Mouse (Mus musculus): Measurements from ENCODE around the gene Ldlr. TPM values are rescaled to one million over a fixed set of nuclear protein-coding genes. Genes with fewer than 3 reads are reported as not detected.
"Not testable (repeated sequence)": the region's sequence is repeated elsewhere in the genome, so short reads cannot be mapped to it uniquely, and the experiment has no call there.

Gene Ldlr
- polyA plus RNA-seq, 1 experiment from 2014 or later, result 14.7 TPM

DNA sequence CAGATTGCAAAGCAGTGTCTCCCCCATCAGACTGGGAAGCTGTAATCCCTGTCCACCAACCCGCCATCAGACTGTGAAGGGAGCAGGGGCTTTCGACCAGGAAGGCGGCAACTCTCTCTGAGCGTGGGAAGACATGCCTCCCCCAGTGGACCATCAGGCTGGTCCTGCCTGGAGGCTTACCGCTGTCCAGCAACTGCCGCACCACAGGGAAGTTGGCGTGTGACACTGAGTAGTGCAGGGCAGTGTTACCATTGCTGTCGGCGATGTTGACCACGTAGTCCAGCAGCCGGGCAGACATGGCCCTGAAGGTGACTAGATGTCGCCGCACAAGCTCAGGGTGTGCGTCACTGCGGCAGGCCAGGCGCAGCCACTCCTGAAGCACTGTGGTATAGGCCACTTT, 51.1 kb downstream of the Ldlr start:
- Histone ChIP-seq H3K36me3 (replicated peaks; ENCODE audit: control insufficient read depth, insufficient read depth, low read depth, low read length) (peaks cover 18% of the 10 kb centered on the region), H3K27ac (replicated peaks; ENCODE audit: low read depth, low read length) (no peak overlapping the region), H3K4me1 (ENCODE audit: control insufficient read depth, insufficient read depth, low read length) (no peaks in the 10 kb centered on the region; the same call in 1 of the 2 replicates), H3K27me3 (ENCODE audit: control insufficient read depth, insufficient read depth, low read length) (no peaks in the 10 kb centered on the region), H3K4me3 (ENCODE audit: low read depth, low read length) (no peak overlapping the region), H3K9ac (replicated peaks; ENCODE audit: low read length) (no peak overlapping the region), H3K4me2 (ENCODE audit: low read depth, low read length) (no peak overlapping the region), H3K9me3 (replicated peaks; ENCODE audit: control insufficient read depth, low read length) (no peaks in the 10 kb centered on the region)
- 96% methylated on average over 16 of the region's 16 CpGs for WGBS
- ATAC-seq (replicated peaks; ENCODE audit: insufficient number of reproducible peaks, low FRiP score, low TSS enrichment, low read depth), result no peak
- no peak for DNase-seq (ENCODE audit: low spot score)

DNA sequence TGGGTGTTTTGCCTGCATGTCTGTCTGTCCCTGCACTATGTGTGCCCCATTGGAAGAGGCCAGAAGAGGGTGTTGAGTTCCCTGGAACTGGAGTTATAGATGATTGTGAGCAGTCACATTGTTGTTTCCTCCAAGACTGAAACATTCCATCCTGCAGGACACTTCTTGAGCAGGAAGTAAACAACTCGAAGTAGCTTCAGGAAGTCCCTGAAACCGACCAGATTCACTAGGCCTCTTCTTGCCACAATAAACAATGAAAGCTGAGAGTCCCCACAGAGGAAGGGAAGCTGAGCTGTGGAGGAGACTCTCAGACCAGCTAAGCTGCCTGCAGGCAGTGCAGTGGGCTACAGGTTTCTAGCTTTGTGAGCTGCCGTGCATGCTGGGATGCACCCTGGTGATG, 54.4 kb downstream of the Ldlr start:
- no peaks in the 10 kb centered on the region for H3K27me3 ChIP-seq (ENCODE audit: control insufficient read depth, insufficient read depth, low read length)
- H3K36me3 ChIP-seq (replicated peaks; ENCODE audit: control insufficient read depth, insufficient read depth, low read depth, low read length), result peaks cover 21% of the 10 kb centered on the region
- DNase-seq (ENCODE audit: low spot score) (no peak), ATAC-seq (replicated peaks; ENCODE audit: insufficient number of reproducible peaks, low FRiP score, low TSS enrichment, low read depth) (no peak)
- H3K9ac ChIP-seq (replicated peaks; ENCODE audit: low read length), result no peak overlapping the region
- H3K9me3 ChIP-seq (replicated peaks; ENCODE audit: control insufficient read depth, low read length), result no peaks in the 10 kb centered on the region
- no peak overlapping the region for H3K4me2 ChIP-seq (ENCODE audit: low read depth, low read length)
- no peaks in the 10 kb centered on the region for H3K4me1 ChIP-seq (ENCODE audit: control insufficient read depth, insufficient read depth, low read length)
- H3K4me3 ChIP-seq (ENCODE audit: low read depth, low read length), result no peak overlapping the region
- WGBS, result 90% methylated on average over 3 of the region's 3 CpGs
- H3K27ac ChIP-seq (replicated peaks; ENCODE audit: low read depth, low read length), result no peak overlapping the region

DNA sequence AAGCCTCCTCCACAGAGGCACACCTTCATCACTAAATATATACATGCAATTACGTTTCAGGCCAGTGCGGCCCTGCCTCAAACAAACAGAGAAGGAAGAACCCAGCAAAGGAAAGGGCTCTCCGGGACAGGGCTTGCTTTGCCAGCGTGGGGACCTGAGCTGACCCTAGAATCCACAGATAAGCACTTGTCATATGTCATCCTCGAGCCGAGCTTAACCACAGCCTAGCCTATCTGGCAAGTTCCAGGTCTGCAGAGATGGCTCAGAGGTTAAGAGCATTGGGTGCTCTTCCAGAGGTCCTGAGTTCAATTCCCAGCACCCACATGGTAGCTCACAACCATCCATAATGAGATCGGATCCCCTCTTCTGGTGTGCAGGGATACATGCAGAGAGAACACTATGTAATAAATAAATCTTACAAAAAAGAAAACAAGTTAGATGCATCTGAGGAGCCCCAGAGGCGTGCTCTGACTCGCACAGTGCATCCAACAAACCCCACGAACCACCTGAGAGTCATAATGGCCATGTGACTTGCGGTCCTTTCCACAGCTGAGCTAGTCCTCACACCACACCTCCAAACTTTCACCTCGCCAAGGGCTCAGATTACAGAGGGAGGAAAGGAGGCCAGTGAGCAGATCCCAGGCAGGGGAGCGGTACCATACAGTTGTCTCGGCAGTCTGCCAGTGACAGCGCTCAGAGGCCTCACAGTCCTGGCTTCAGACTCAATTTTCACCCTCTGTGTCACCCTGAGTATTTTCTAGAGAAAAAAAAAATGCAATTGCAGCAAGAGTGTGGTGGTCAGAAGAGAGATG, 58.6 kb downstream of the Ldlr start:
- Histone ChIP-seq H3K9me3 (replicated peaks; ENCODE audit: control insufficient read depth, low read length) (no peaks in the 10 kb centered on the region), H3K4me2 (ENCODE audit: low read depth, low read length) (no peak overlapping the region), H3K27ac (replicated peaks; ENCODE audit: low read depth, low read length) (no peak overlapping the region), H3K4me1 (ENCODE audit: control insufficient read depth, insufficient read depth, low read length) (no peaks in the 10 kb centered on the region), H3K27me3 (ENCODE audit: control insufficient read depth, insufficient read depth, low read length) (no peaks in the 10 kb centered on the region), H3K4me3 (ENCODE audit: low read depth, low read length) (no peak overlapping the region), H3K9ac (replicated peaks; ENCODE audit: low read length) (no peak overlapping the region), H3K36me3 (replicated peaks; ENCODE audit: control insufficient read depth, insufficient read depth, low read depth, low read length) (peaks cover 14% of the 10 kb centered on the region)
- 82% methylated on average over 15 of the region's 15 CpGs for WGBS
- DNase-seq (ENCODE audit: low spot score) (no peak), ATAC-seq (replicated peaks; ENCODE audit: insufficient number of reproducible peaks, low FRiP score, low TSS enrichment, low read depth) (no peak; the same call in 1 of the 2 replicates)

DNA sequence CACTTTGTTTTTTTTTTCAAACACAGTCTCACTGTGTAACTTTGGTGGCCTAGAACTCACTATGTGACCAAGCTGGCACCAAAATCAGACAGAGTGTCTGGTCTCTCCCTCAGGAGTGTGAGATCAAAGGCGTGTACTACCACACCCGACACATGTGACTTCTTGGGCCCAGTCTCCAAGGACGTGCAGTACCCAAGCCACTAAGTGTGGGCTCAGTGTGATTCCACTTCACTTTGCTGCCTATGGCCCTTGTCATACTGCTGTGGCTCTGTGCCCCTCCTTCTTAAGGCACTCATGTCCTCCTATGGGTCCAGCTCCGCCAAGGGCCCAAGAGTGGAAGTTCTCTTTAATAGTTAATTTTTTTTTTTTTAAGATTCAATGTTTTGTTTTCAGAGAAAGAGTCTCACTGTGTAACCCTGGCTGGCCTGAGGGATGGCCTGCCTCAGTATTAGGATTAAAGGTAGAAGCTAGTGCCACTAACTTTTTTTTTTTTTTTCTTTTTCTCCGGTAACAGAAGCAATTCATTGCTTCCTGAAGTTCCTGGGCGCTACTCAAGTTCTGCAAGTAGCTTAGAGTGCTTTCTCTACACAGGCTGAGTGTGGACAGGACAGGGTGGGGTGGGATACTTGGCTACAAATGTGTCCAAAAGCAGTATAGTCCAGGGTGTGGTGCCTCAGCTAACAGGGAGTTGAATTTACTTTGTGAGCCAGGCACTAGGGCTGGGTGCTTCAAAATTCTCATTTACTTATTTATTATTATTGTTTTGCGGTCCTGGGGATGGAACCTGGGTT, 61.4 kb downstream of the Ldlr start:
- Histone ChIP-seq H3K4me3 (ENCODE audit: low read depth, low read length) (no peak overlapping the region), H3K27ac (replicated peaks; ENCODE audit: low read depth, low read length) (no peak overlapping the region), H3K4me1 (ENCODE audit: control insufficient read depth, insufficient read depth, low read length) (no peaks in the 10 kb centered on the region), H3K4me2 (ENCODE audit: low read depth, low read length) (no peak overlapping the region), H3K36me3 (replicated peaks; ENCODE audit: control insufficient read depth, insufficient read depth, low read depth, low read length) (peaks cover 2% of the 10 kb centered on the region), H3K9me3 (replicated peaks; ENCODE audit: control insufficient read depth, low read length) (no peaks in the 10 kb centered on the region), H3K9ac (replicated peaks; ENCODE audit: low read length) (no peak overlapping the region), H3K27me3 (ENCODE audit: control insufficient read depth, insufficient read depth, low read length) (no peaks in the 10 kb centered on the region)
- DNase-seq (ENCODE audit: low spot score) (no peak), ATAC-seq (replicated peaks; ENCODE audit: insufficient number of reproducible peaks, low FRiP score, low TSS enrichment, low read depth) (no peak)
- 88% methylated on average over 7 of the region's 7 CpGs for WGBS

DNA sequence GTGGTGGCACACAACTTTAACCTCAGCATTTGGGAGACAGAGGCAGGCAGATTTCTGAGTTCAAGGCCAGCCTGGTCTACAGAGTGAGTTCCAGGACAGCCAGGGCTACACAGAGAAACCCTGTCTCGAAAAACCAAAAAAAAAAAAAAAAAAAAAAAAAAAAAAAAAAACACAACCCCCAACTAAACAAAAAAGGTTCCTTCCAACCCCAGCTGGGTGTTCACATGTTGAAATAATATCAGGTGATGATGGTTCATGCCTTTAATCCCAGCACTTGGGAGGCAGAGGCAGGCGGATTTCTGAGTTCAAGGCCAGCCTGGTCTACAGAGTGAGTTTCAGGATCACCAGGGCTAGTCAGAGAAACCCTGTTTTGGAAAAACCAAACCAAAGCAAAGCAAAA, 63.0 kb downstream of the Ldlr start:
- not testable (repeated sequence) for ATAC-seq (replicated peaks; ENCODE audit: insufficient number of reproducible peaks, low FRiP score, low TSS enrichment, low read depth); H3K9me3 ChIP-seq (replicated peaks; ENCODE audit: control insufficient read depth, low read length); DNase-seq (ENCODE audit: low spot score); H3K9ac ChIP-seq (replicated peaks; ENCODE audit: low read length); H3K4me2 ChIP-seq (ENCODE audit: low read depth, low read length); H3K27ac ChIP-seq (replicated peaks; ENCODE audit: low read depth, low read length); H3K4me1 ChIP-seq (ENCODE audit: control insufficient read depth, insufficient read depth, low read length); H3K27me3 ChIP-seq (ENCODE audit: control insufficient read depth, insufficient read depth, low read length); H3K36me3 ChIP-seq (replicated peaks; ENCODE audit: control insufficient read depth, insufficient read depth, low read depth, low read length); H3K4me3 ChIP-seq (ENCODE audit: low read depth, low read length)
- WGBS, result 88% methylated on average over 1 of the region's 2 CpGs

DNA sequence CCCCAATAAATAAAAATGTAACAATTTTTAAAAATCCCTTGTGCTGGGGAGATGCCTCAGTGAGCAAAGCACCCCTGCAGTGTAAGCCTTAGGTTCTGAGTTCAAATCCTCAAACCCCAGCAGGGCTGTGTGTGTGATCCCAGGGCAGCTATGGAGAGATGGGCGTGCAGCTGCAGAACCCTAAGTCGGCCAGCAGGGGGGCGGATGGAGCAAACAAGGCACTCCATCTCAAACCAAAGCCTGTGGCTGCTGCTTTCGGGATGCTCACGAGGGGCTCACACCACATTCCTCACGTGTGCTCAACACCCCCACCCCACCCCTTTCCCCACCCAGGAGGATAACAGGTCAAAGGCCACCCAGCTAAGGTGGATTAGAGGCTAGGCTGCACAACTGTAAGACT, 63.6 kb downstream of the Ldlr start:
- H3K4me1 ChIP-seq (ENCODE audit: control insufficient read depth, insufficient read depth, low read length), result no peaks in the 10 kb centered on the region
- no peak overlapping the region; the same call in 1 of the 2 replicates for H3K27ac ChIP-seq (replicated peaks; ENCODE audit: low read depth, low read length)
- H3K9ac ChIP-seq (replicated peaks; ENCODE audit: low read length), result no peak overlapping the region
- no peaks in the 10 kb centered on the region for H3K9me3 ChIP-seq (replicated peaks; ENCODE audit: control insufficient read depth, low read length)
- ATAC-seq (replicated peaks; ENCODE audit: insufficient number of reproducible peaks, low FRiP score, low TSS enrichment, low read depth) (no peak; the same call in 1 of the 2 replicates), DNase-seq (ENCODE audit: low spot score) (peak; percentile 78)
- H3K27me3 ChIP-seq (ENCODE audit: control insufficient read depth, insufficient read depth, low read length), result no peaks in the 10 kb centered on the region
- WGBS, result 4% methylated on average over 6 of the region's 6 CpGs
- H3K36me3 ChIP-seq (replicated peaks; ENCODE audit: control insufficient read depth, insufficient read depth, low read depth, low read length), result no peaks in the 10 kb centered on the region; the same call in none of the 2 replicates
- H3K4me2 ChIP-seq (ENCODE audit: low read depth, low read length), result no peak overlapping the region
- H3K4me3 ChIP-seq (ENCODE audit: low read depth, low read length), result no peak overlapping the region

DNA sequence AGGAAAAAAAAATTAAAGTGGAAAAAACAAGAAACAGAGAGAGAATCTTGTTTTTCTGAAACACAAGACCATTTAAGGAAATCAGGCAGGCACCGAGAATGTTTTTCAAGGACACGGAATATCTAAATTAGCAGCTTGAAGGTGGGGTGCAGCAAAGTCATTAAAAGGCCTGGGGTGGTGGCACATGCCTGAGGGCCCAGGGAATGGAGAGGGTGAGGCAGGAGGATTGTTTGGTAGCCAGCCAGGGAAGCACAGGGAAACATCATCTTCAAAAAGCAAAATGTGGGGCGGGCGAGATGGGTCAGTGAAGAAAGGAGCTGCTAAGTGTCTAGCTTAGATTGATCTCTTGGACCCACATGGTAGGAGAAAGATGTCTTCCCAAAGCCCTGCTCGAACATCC, 64.4 kb downstream of the Ldlr start:
- ATAC-seq (replicated peaks; ENCODE audit: insufficient number of reproducible peaks, low FRiP score, low TSS enrichment, low read depth) (no peak), DNase-seq (ENCODE audit: low spot score) (no peak)
- no peaks in the 10 kb centered on the region for H3K27me3 ChIP-seq (ENCODE audit: control insufficient read depth, insufficient read depth, low read length)
- H3K4me3 ChIP-seq (ENCODE audit: low read depth, low read length), result no peak overlapping the region
- 73% methylated on average over 5 of the region's 5 CpGs for WGBS
- H3K4me2 ChIP-seq (ENCODE audit: low read depth, low read length), result no peak overlapping the region
- no peak overlapping the region for H3K27ac ChIP-seq (replicated peaks; ENCODE audit: low read depth, low read length)
- H3K9ac ChIP-seq (replicated peaks; ENCODE audit: low read length), result no peak overlapping the region; the same call in 1 of the 2 replicates
- H3K9me3 ChIP-seq (replicated peaks; ENCODE audit: control insufficient read depth, low read length), result no peaks in the 10 kb centered on the region
- no peaks in the 10 kb centered on the region for H3K4me1 ChIP-seq (ENCODE audit: control insufficient read depth, insufficient read depth, low read length)
- peaks cover 2% of the 10 kb centered on the region for H3K36me3 ChIP-seq (replicated peaks; ENCODE audit: control insufficient read depth, insufficient read depth, low read depth, low read length)

DNA sequence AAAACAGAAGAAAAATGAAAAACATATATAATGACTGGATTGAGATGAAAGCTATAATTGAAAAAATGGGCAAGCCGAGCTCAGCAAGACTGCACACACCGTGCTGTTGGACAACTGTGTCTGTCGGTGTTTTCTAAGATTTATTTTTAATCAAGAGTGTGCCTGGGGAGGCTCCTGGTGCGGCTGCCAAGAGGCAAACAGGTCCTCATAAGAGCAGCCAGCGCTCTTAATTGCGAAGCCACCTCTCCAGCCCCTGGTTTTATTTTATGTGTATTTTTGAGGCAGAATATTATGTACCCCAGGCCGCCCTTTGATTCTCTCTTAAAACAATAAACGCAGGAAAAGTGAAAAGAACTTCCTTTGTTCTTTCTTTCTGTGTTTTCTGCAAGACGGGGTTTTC, 65.0 kb downstream of the Ldlr start:
- H3K9ac ChIP-seq (replicated peaks; ENCODE audit: low read length), result no peak overlapping the region
- ATAC-seq (replicated peaks; ENCODE audit: insufficient number of reproducible peaks, low FRiP score, low TSS enrichment, low read depth), result no peak
- 87% methylated on average over 9 of the region's 9 CpGs for WGBS

More for the DNA sequence above, 65.0 kb downstream of the Ldlr start:
- no peak overlapping the region for H3K27ac ChIP-seq (replicated peaks; ENCODE audit: low read depth, low read length)
- H3K9me3 ChIP-seq (replicated peaks; ENCODE audit: control insufficient read depth, low read length), result no peaks in the 10 kb centered on the region
- DNase-seq (ENCODE audit: low spot score), result no peak
- no peak overlapping the region for H3K4me3 ChIP-seq (ENCODE audit: low read depth, low read length)
- no peaks in the 10 kb centered on the region for H3K4me1 ChIP-seq (ENCODE audit: control insufficient read depth, insufficient read depth, low read length)
- H3K4me2 ChIP-seq (ENCODE audit: low read depth, low read length), result no peak overlapping the region
- no peaks in the 10 kb centered on the region for H3K27me3 ChIP-seq (ENCODE audit: control insufficient read depth, insufficient read depth, low read length)
- H3K36me3 ChIP-seq (replicated peaks; ENCODE audit: control insufficient read depth, insufficient read depth, low read depth, low read length), result peaks cover 4% of the 10 kb centered on the region

Measured in embryonic facial prominence, embryonic 11.5 days (tissue).